Mouse (Mus musculus) forelimb bud, embryonic 11.5 days (tissue): ENCODE results near the gene Ube2j1.
A peak's percentile ranks its signal among the peaks of the same experiment; 100 is the strongest.

Experiments used
- DNase-seq: peaks from one replicate; pipeline ENCODE4 v3.0.0-alpha.2; 2012; ENCODE audit warnings: low read depth, low spot score

Gene Ube2j1

DNA sequence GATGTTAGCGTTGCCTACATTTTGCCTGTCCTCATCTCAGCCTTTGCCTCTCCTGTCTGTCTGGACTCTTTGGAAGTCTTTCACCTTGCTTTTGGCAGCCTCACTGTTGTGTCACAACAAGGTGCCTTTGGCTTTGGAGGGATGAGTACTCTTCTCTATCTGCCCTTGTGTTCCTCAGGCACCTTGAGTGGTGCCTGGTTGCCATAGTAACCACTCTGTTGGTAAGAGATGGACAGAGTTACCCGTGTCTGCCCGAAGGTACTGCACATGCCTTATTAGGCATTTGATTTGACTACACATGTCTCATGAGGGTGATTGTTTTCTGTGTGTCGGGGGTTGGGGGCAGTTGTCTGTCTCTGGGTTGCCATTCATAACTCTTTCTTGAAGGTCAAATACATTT is 18.7 kb upstream of the Ube2j1 start:
- no peak for DNase-seq

DNA sequence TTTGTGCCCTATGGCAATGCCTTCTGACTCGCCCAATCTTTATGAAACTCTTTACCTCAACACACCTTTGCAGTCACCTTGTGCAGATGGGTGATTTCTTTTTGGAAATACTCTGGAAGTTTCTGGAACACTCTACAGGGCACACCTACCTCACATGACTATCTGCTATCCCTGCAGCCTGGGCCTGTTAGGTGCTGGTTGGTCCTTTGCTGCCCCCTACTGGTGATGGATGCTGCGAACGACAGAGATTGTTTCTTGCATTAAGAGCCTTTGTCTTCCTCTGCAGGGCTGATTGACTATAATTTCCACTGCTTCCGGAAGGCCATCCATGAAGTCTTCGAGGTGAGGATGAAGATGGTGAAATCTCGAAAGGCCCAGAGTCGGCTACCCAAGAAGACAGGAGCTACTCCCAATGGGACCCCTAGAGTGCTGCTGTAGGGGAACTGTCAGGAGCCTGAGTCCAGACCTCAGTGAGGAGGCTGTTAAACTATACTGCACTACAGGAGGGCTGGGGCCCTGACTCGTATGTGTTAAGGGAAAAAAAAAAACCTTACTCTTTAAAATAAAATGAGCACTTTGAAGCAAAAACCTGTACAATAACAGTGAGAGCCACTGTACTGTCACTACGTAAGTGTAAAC is 12.7 kb upstream of the Ube2j1 start:
- peak; percentile 87 for DNase-seq

DNA sequence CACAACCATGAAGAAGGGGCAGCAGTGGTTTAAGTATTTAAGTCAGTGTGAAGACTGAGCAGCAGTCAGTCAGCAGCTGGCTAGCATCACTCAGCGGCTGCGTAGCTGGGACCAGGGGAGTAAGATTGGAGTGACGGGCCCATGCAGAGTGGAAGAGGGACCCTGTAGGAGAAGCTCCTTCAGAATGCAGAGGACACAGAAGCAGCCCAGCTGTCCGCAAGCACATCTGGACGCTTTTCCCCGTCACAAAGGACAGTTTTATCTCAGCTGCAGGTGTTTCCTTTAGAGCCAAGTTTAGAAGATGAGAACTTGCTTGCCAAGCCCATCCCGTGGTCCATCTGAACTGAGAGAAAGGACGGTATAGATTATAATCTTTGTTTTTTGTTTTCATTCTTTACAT is 6.8 kb upstream of the Ube2j1 start:
- no peak for DNase-seq

DNA sequence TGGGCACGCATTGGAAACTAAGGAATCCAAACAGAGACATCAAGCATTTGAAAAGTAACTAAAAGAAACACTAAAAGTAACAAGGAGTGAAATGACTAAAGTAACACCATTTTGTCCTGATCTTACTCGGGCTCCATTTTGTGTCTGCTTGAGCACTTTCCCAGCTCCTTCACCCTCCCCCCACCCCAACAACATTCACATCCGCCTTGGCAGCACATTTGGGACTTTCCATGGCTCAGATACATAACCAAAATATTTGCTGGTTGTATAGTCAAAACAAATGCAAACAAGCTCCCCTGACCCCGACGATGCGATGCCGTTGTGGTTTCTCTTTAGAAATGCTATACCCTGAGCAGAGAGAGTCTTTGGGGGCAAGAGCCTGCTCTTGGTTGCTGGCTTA is 2.1 kb upstream of the Ube2j1 start:
- no peak for DNase-seq

DNA sequence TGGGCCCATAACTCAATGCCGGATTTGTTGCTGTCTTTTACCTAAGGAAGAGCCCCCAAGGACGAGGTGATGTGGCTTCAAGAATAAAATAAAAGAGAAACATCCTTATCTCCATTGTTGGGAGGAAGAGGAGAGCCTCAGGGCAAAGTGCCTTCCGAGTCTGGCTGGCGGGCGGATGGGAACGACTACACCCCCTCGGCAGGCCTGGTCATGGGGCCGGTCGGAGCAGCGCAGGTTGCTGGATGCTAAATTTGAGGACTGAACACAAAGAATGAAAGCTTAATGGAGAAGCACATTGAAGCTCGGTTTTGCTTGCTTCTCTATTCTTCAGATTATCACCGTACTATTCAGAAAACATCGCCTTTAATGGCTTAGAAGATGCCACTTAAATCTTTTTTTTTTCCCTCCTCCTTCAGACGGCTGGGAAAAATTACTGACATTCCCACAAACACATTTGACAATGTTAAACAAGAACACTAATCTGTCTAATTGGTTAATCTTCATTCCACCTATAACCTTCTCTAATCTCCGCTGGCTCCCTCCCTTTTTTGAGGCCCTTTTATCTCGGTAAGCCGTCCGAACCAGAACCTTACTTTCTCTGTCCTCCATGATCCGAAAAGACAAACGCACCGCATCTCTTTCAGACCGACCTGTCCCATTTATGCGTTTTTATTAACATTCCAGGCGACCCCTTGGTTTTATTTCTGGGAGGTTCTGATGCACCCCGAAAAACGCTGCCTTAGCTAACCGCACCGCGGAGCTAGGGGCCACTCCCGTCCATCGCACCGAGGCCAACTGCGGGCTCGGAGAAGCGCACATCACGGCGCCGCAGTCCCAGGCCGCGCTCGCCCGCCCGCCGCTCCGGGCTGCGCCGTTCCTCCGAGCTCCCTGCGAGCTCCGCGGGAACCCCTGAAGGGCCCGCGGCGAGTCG is 687 bp upstream of the Ube2j1 start:
- DNase-seq = peak; percentile 31

DNA sequence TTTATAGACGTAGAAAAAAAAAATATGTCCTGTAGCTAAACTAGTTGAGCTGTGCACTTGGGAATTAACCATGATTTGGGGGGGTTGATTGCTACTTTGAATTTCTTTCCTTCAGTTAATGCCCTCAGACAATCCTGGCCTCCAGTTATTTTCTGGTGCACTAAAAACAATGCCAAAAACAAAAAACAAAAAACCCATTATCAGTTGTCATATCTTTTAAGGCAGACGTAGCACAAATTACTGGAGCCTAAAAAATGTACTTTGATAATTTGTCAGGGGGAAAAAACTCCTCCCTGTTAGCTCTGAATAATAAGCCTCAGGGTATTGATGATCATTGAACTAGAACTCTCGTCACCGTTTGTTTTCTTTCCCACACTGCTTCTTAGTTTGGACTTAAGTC is 829 bp downstream of the Ube2j1 start:
- DNase-seq = no peak

DNA sequence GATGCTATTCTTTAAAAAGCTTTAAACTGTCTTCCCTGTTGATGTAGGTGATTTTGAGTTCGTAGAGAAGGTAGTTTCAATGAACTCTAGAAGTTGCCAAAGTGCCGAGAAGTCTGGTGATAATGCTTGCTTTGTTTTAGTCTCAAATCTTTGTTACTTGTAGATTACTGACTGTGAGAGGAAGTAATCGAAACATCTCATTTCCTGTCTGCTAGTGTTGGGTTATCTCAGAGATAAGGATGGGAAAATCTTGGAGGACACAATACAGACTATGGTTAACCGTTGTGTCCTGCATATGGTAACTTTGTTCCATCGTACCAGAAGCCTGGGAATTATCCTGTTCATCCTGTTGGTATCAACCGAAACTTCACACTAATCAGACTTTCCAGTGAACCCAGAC is 2.3 kb downstream of the Ube2j1 start:
- DNase-seq = no peak

DNA sequence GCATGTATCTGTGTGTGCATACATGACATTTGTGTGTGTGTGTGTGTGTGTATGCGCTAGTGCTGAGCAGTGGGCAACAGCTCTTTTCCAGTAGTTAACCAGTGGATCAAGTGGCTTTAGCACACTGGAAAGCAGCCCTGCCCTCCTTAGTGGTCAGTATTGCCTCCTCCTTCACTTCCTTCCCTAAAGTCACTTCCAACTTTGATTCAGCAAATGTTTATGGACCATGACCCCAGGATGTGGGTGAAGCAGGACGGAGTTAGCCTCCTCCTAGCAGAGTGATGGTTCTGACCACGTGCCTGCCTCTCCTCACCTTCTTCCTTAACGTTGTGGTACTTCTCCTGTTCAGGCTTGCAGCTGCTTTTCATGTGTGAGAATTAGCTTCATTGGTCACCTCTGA is 8.6 kb downstream of the Ube2j1 start:
- DNase-seq = no peak

DNA sequence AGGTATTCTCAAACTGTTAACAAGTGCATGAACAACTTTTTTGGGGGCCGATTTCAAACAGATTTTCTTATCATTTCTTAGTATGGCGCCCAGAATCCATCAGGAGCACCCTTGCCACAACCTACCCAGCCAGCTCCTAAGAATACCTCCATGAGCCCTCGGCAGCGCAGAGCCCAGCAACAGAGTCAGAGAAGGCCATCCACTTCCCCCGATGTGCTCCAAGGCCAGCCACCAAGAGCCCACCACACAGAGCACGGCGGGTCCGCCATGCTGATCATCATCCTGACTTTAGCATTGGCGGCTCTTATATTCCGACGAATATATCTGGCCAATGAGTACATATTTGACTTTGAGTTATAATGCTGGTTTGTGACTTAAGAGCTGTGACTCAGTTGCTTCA is 18.4 kb downstream of the Ube2j1 start:
- DNase-seq = no peak

DNA sequence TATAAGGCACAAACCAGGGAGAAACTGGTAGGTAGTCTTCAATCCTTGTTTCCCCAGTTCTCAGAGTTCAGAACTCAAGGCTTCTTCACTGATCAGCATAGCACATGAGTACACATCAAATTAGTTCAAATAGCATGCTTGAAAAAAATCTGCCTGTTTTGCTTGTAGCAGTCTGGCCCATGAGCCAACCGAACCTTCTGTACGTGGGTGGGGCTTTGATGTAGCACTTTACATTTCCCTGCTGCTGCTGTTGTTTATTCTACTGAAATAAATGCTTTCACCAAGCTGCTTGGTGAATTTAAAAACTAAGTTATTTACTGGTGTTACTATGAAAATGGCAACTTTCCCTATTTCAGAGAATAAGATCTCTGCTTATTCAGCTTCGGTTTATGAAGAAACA is 20.8 kb downstream of the Ube2j1 start:
- no peak for DNase-seq

DNA sequence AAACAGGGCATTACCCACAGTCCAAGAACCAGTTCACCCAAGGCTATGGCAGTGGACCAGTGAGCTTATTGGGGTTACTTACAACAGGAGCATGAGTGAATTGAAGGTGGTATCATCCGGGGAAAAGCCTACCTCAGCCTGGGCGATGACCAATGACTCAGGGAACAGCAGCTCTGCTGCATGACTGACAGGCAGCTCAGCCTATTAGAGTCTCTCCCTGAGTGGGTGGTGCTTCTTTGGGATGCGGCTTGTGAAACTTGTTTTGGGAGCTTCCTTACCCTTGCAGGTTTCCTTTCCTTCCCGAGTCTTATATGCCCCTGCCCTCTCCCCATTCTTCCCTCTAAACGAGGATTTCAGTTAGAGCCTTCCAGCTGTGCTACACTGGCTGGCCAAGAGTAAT is 21.4 kb downstream of the Ube2j1 start:
- DNase-seq = no peak

DNA sequence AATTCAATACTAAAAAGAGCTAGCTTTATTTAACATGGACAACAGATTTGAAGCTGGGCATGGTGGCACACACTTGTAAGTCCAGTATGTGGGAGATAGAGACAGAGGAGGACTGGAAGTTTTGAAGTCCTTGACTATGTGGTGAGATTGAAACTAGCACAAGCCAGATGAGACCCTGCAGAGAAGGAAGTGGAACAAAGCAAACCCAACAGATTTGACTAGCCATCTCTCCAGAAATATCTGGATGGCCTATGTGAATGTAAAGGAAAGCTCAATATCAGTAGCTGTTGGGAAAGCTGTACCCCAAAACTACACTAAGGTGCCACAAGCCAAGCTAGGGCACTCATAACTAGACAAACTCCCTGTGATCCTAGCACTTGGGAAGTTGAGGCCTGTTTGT is 23.2 kb downstream of the Ube2j1 start:
- DNase-seq = no peak

DNA sequence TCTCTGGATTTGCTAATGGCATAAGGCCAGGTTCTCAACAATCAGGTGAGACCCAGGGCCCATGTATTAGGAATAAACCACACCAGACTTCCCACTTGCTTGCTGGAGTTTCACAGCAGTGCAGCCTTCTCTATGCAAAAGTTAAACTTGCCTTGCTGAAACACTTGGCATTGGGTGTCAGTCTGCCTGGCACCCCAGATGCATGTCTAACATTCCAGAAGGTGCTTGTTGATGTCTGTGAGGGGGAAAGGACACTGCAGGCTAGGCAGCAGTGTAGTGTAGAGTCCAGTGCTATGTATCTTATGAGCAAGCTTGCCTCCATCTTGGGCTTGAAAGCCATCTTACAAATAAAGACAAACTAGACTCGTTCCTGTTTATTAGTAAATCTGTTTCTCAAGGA is 25.1 kb downstream of the Ube2j1 start:
- no peak for DNase-seq

DNA sequence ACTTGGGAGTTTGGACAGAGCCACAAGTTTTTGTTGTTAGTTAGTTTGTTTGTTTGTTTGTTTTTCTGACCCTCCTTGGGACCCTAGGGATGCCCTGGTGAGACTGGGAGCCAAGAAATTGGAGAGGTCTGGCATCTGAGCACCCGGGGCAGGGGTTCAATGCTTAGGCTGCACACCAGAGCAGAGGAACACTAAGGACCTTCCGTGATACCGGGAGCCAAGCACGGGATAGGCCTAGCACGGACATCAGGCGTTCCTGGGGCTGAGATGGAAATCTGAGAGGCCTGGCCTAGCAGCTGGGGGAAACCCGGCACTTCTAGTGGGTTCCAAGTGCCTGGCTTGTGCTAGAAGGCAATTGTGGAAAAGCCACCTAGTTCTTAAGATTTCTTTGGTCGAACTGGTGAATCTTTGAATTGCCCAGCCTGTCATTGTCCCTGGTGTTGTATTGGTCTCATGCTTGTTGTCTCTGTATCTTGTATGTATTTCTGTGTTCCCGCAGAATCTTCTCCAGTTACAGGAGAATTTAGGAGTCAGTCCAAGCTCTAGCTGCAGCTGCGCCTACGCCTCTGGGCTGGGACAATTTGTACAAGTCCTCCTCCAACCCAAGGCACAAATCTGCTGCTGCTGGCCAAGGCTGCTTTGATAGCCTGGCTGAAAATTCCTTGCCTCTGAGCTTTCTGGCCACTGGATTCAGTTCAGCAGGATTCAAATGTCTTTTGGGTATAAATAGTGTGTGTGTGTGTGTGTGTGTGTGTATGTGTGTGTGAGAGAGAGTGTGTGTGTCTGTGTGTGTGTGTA is 26.9 kb downstream of the Ube2j1 start:
- no peak for DNase-seq

DNA sequence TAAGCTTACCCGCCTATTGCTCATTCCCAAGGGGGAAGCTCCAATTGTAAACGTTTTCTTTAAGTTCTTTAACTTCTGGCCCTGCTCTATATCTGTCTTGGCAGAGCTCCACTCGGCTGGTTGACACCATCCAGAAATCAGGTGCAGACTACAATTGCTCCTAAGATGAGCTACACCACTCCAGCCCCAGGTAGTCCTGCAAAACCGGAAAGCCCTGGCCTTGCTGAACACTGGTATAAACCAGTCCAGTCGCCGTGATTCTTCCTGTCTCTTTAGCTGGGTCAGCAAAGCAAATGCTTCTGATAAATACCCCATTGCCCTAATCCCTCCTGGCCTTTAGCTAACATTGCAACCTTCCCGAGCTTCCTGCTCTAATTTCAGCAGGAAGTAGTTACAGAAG is 29.9 kb downstream of the Ube2j1 start:
- no peak for DNase-seq

DNA sequence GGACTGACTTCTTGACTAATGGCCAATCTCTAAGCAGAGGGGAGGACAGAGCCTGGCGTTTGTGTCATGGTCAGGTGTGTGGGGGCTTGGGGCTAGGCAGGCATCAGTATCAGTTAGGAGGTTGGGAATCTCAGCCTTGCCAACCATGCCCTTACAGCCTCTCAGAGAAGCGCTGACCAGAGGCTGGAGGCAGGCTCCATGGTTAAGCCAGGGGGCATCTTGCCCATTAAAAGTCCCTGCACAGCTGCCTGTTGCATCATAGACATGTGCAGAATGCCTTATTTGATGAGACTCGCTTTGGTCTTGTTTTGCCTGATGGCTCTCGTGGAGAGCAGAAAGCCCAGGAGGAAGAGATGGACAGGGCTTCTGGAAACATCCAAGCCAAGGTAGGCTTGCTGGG is 31.8 kb downstream of the Ube2j1 start, which contains the start of gene Gabrr2:
Gene Gabrr2, plus strand, starts transcription at position 19 of the 400 bp plus-strand sequence.
- no peak for DNase-seq

DNA sequence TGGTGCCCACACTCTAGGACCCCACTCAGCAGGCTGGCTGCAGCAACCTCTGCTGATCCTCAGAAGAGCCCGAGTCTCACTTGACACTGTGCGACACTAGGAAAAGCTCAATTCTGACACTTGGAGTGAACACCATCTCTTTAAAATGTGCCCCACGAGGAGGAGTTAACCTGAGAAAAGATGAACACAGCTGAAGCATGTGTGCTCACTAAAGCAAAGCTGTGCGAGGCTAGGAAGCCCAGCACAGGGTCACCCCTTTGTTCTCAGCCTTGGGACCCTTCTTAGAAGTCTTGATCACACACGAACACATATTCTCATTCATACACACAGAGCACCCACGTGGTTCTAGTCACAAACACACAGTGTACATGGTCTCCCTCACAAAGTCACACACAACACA is 33.8 kb downstream of the Ube2j1 start:
- no peak for DNase-seq

DNA sequence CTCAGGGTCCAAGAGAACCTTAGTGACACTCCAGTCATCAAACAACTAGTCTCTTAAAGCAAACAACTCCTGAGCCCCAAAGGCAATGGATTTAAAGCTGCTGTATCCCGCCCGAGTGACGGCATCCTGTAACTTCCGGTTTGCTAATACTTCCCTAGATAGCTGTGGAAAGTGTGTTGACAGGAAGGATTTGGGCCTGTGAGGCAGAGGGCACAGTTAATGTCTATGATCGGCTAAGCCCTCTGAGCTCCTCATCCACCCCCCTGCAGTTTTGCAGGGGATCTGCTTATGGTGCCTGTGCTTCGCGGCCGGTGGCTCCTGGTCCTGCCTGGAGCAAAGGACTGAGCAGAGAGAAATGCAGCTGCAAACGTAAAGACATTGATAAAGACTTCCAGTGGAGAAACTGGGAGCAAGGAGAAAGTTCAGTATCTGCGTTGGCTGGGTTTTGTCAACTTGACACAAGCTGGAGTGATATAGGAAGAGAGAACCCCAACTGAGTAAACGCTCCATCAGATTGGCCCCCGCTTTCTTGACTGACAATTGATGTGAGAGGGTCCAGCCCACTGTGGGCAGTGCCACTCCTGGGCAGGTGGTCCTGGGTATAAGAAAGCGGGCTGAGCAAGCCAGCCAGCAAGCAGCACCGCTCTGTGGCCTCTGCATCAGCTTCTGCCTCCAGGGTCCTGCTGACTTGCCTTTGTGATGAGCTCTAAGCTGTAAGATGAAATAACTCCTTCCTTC is 35.2 kb downstream of the Ube2j1 start:
- DNase-seq = no peak

DNA sequence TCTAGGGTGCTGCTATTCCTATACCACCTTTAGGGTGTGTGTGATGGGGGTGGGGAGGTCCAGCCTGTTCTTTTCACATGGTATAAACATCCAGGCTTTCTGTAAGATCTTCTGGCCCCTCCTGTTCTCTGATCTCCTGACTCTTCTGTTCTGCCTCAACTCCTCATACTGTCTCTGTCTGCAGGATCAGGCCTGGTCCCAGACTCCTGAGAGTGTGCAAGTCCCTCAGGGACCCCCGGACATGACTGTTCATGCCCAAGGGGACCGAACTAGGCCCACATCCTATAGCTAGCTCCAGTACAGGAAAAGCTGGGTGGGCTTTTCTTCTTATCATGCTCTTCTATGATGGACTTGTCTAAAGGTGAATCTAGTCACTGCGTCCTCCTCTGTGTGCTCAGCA is 36.1 kb downstream of the Ube2j1 start:
- DNase-seq = no peak

DNA sequence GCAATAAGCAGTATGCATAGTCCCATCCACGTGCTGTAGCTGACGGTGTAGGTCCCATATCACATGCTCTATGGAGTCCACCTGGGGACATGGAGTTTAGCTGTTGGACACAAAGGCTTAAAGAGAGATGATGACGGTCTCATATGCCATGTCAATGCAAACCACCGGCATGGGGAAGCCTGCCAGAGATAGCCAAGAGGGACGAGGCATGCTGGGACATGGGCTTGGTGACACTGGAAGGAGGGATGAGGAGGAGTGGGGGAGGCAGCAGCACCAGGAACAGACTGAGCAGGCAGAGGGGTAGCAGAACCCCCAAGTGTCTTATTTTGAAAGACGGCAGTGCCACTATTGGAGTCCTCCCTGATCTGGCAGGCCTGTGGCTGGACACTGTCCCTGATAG is 36.6 kb downstream of the Ube2j1 start:
- no peak for DNase-seq

DNA sequence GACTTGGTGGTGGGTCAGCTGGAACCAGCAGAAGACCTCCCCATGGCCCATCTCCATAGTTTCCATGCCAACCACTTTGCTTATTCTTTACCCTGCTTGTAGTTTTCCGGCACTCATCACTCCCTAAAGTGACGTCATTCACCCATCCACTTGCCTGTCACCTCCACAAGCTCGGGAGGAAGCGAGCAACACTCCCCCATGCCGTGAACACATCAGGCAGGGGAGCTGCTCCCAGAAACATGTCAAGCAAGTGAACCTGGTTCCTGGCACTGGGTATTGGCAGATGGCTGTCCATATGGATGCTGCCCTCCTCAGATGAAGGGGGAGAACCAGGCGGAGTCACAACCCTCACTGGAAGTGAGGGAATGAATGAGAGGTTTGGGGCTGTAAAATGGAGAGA is 37.7 kb downstream of the Ube2j1 start:
- no peak for DNase-seq

DNA sequence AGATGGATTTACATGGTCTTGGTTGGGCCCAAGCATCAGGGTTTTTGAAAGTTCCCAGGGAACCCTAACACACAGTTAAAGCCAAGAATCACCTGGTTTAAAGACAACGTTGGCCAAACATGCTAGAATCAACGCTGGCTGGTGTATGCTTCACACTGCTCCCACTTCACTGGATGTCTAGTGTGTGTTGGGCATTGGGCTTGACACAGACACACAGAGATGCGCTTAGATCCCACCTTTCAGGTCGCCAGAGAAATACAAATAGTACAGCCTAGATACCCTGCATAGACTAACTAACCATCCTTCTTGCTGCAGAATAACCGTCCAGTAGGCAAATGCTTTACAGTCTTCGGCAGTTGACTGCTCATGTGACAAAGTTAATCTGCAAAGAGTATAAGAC is 39.1 kb downstream of the Ube2j1 start:
- DNase-seq = no peak
